Mouse (Mus musculus): ENCODE results near the gene St6galnac3. TPM values are rescaled to one million over a fixed set of nuclear protein-coding genes. Genes with fewer than 3 reads are reported as not detected.

St6galnac3 gene
- polyA plus RNA-seq, 1 experiment = 15.6 TPM

GRCm38 (mm10) chr3:153571152-153571551 lies 153.8 kb downstream of the St6galnac3 start:
- no peak for DNase-seq (ENCODE audit: low read depth)

DNA sequence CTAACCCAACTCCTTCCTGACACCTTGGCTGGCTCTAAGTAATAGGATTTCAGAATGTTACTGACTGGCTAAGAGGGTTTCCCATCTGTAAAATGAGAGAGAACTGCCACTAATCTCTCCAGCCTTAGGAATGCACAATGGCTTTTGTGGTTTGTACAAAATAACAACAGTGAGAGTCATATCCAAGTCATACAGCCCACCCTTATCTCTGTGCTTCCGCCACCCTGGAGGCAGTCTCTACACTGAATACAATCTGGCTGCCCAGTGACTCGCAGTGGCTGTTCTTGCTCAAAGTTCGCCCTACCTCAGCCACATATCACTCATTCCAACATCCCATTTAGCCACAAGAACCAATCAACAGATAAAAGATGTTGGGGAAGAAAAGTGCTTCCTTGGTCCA lies 156.2 kb downstream of the St6galnac3 start:
- no peak for DNase-seq (ENCODE audit: low read depth)
- TF ChIP-seq POLR2A (IDR thresholded peaks at IDR 0.05; ENCODE audit: borderline replicate concordance, extremely low read depth, insufficient read depth, insufficient read length, poor library complexity, severe bottlenecking) = no peak
- no peak for TF ChIP-seq CTCF (IDR thresholded peaks at IDR 0.05; ENCODE audit: borderline replicate concordance, extremely low read depth, insufficient read depth, insufficient read length)

More at GRCm38 (mm10) chr3:153571152-153571551, 153.8 kb downstream of the St6galnac3 start:
- TF ChIP-seq POLR2A (IDR thresholded peaks at IDR 0.05; ENCODE audit: borderline replicate concordance, extremely low read depth, insufficient read depth, insufficient read length, poor library complexity, severe bottlenecking) (no peak), CTCF (IDR thresholded peaks at IDR 0.05; ENCODE audit: borderline replicate concordance, extremely low read depth, insufficient read depth, insufficient read length) (no peak)

GRCm38 (mm10) chr3:153567913-153568312 lies 157.1 kb downstream of the St6galnac3 start:
- TF ChIP-seq CTCF (IDR thresholded peaks at IDR 0.05; ENCODE audit: borderline replicate concordance, extremely low read depth, insufficient read depth, insufficient read length) (peak; percentile 34; the same call in 1 of the 2 replicates), POLR2A (IDR thresholded peaks at IDR 0.05; ENCODE audit: borderline replicate concordance, extremely low read depth, insufficient read depth, insufficient read length, poor library complexity, severe bottlenecking) (no peak)
- DNase-seq (ENCODE audit: low read depth) = peak; percentile 52

DNA sequence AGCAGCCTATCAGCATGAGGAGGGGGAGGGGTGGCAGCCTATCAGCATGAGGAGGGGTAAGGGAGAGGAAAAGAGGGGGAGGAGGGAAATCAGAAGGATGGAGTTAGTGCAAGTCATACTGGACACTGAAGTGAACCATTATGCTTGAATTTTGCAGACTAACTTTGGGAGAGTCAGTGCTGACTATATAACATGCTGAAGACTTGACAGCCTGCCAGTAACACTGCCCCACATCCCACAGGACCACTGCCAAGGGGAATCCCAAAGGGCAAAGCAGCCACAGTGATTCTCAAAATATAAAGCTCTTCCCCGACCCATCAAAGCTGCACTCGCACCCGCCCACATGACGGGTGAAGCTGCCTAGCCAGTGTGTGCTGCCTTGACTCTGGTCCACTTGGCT lies 157.5 kb downstream of the St6galnac3 start:
- TF ChIP-seq CTCF (IDR thresholded peaks at IDR 0.05; ENCODE audit: borderline replicate concordance, extremely low read depth, insufficient read depth, insufficient read length) = no peak
- no peak for TF ChIP-seq POLR2A (IDR thresholded peaks at IDR 0.05; ENCODE audit: borderline replicate concordance, extremely low read depth, insufficient read depth, insufficient read length, poor library complexity, severe bottlenecking)
- peak; percentile 25 for DNase-seq (ENCODE audit: low read depth)

DNA sequence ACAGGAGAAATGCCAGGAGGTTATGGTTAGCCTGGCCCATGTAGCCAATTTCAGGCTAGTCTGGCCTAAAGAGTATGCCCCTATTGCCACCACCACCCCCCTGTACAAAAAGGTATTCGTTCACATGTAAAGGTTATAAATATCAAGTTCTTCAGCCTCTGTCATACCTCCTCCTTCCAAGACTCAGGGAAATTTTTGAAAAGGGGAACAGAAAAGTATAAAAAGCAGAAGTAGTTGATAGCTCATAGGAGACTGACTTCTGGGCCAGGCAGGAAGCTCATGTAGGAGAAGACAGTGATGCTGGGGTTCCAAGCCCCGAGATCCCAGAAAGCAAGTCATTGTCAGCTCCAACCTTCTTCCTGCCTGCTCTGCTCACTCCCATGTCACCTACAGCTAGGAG lies 158.9 kb downstream of the St6galnac3 start:
- DNase-seq (ENCODE audit: low read depth) = no peak
- TF ChIP-seq CTCF (IDR thresholded peaks at IDR 0.05; ENCODE audit: borderline replicate concordance, extremely low read depth, insufficient read depth, insufficient read length) (no peak), POLR2A (IDR thresholded peaks at IDR 0.05; ENCODE audit: borderline replicate concordance, extremely low read depth, insufficient read depth, insufficient read length, poor library complexity, severe bottlenecking) (no peak)

DNA sequence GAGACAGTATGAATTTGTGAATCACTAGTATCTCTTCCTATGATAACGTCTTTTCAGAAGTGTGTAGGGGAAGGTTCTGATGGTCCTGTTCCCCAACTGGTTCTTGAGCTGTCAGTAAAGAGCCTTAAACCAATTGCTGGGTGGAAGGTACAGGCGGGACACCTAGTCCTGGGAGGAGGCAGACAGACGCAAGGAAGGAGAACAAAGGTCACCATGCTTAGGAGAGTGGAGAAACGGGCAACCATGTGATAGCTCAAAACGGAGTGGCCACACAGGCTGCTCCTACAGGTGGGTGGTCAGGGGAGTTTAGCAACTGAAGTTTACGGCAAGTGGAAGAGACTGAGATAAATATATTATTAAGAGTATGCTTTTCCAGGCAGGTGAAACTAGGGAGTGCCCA lies 164.1 kb downstream of the St6galnac3 start:
- DNase-seq (ENCODE audit: low read depth) = no peak
- TF ChIP-seq CTCF (IDR thresholded peaks at IDR 0.05; ENCODE audit: borderline replicate concordance, extremely low read depth, insufficient read depth, insufficient read length) (no peak), POLR2A (IDR thresholded peaks at IDR 0.05; ENCODE audit: borderline replicate concordance, extremely low read depth, insufficient read depth, insufficient read length, poor library complexity, severe bottlenecking) (no peak)

DNA sequence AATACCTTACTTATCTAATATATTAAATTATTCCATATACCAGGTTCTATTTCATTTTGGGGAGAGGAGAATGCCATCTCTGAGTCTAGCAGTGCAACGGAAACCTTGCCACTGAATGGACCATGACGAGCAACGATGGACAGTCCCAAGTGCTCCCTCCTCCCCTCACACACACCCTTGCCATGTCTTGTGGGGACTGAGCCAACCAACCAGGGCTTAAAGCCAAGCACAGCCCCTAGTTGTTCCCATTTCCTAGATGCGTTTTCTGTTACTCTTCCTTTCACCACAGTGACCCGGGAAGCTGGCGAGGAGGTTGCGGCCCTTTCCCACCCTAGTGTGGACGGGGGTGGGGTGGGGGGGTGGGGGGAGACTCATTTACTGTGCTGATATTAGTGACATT lies 165.4 kb downstream of the St6galnac3 start:
- TF ChIP-seq POLR2A (IDR thresholded peaks at IDR 0.05; ENCODE audit: borderline replicate concordance, extremely low read depth, insufficient read depth, insufficient read length, poor library complexity, severe bottlenecking) (no peak), CTCF (IDR thresholded peaks at IDR 0.05; ENCODE audit: borderline replicate concordance, extremely low read depth, insufficient read depth, insufficient read length) (no peak)
- no peak for DNase-seq (ENCODE audit: low read depth)

DNA sequence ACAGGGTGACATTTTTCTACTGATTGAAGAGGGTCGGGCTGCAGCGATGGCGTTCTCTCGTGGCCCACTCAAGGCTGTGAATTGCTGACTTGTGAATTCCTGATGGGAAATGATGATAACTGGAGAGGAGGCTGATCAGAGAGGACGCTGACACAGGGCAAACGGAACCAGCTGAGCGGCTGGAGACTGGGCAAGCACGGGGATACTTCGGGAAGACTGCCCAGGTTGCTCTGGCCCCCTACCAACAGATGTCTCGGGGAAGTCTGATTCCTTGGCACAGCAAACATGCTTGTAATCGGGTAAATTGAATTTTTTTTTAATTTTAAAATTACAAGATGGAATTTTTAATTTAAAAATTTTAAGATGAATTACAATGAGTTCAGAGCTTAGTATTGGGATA lies 168.4 kb downstream of the St6galnac3 start:
- TF ChIP-seq POLR2A (IDR thresholded peaks at IDR 0.05; ENCODE audit: borderline replicate concordance, extremely low read depth, insufficient read depth, insufficient read length, poor library complexity, severe bottlenecking) = no peak
- TF ChIP-seq CTCF (IDR thresholded peaks at IDR 0.05; ENCODE audit: borderline replicate concordance, extremely low read depth, insufficient read depth, insufficient read length) = no peak
- peak; percentile 22 for DNase-seq (ENCODE audit: low read depth)

- no peak for DNase-seq (ENCODE audit: low read depth)
- TF ChIP-seq CTCF (IDR thresholded peaks at IDR 0.05; ENCODE audit: borderline replicate concordance, extremely low read depth, insufficient read depth, insufficient read length) (no peak), POLR2A (IDR thresholded peaks at IDR 0.05; ENCODE audit: borderline replicate concordance, extremely low read depth, insufficient read depth, insufficient read length, poor library complexity, severe bottlenecking) (no peak)
Measured at GRCm38 (mm10) chr3:153553712-153554111, 171.3 kb downstream of the St6galnac3 start.

- DNase-seq (ENCODE audit: low read depth) = no peak
- TF ChIP-seq POLR2A (IDR thresholded peaks at IDR 0.05; ENCODE audit: borderline replicate concordance, extremely low read depth, insufficient read depth, insufficient read length, poor library complexity, severe bottlenecking) = no peak
- no peak for TF ChIP-seq CTCF (IDR thresholded peaks at IDR 0.05; ENCODE audit: borderline replicate concordance, extremely low read depth, insufficient read depth, insufficient read length)
Measured at GRCm38 (mm10) chr3:153553226-153553625, 171.7 kb downstream of the St6galnac3 start.

DNA sequence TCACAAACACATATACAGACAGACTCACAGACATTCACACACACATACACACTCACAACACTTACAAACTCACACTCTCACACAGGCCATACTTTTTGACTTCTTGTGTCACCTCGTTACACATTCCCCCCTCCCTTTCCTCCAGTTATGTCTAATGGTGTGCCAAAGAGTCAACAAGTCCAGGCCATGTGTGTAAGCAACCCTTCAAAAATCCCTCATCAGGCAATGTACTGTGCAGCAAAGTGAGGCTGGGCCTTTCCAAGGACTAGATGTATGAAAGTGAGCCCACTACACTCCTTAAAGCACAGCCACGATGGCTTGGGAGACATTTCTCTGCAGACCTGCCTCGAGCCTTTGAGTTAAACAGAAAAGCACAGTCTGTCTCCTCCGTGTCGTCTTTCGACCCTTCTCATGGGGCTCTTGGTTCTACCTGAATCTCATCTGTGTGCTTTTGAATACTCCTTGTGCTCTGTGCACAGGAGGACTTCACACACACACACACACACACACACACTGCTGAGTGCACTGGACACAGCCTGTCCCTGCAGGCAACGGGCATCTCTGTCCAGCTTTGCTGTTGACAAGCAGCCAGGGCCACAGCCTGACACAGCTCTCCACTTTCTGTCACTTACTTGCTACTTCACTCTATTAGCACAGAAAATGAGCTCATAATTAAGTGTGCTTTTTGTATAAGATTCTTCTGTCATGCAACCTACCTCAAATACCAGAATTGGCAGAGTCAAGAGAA lies 177.9 kb downstream of the St6galnac3 start:
- no peak for TF ChIP-seq POLR2A (IDR thresholded peaks at IDR 0.05; ENCODE audit: borderline replicate concordance, extremely low read depth, insufficient read depth, insufficient read length, poor library complexity, severe bottlenecking)
- TF ChIP-seq CTCF (IDR thresholded peaks at IDR 0.05; ENCODE audit: borderline replicate concordance, extremely low read depth, insufficient read depth, insufficient read length) = no peak
- DNase-seq (ENCODE audit: low read depth) = no peak

DNA sequence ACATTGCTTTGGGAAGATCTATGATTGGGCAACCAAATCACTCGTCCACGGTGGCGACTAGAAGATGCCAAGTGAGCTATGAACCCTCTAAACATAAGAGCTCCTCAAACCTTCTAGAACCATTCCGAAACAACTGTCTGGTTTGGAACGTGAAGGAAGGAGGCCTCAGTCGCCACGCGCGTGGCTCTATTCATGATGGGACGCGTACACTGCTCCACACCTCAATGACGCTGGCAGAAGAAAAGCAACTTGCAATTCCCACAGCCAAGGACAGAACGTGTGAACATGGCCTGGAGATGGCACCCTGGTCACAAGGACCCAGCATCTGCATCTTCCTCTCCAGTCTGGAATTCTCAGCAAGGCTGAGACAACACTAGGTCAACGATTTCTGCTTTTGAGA lies 185.1 kb downstream of the St6galnac3 start:
- DNase-seq (ENCODE audit: low read depth) = no peak
- no peak for TF ChIP-seq CTCF (IDR thresholded peaks at IDR 0.05; ENCODE audit: borderline replicate concordance, extremely low read depth, insufficient read depth, insufficient read length)
- TF ChIP-seq POLR2A (IDR thresholded peaks at IDR 0.05; ENCODE audit: borderline replicate concordance, extremely low read depth, insufficient read depth, insufficient read length, poor library complexity, severe bottlenecking) = no peak
